Mouse (Mus musculus) spleen, postnatal 0 days (tissue): Measurements from ENCODE around the gene Spin2g. TPM values are rescaled to one million over a fixed set of nuclear protein-coding genes. Genes with fewer than 3 reads are reported as not detected.

Source experiments
- polyA plus RNA-seq: library from polyadenylated mRNA; unstranded; fragments of >200 nt; fragmentation: Nextera tagmentation; extraction: Ambion mirVana; gene quantifications from 2 replicates; pipeline ENCODE4 v1.2.1, GENCODE M21; 2015

Gene Spin2g
- not detected in 2 replicates for polyA plus RNA-seq

DNA sequence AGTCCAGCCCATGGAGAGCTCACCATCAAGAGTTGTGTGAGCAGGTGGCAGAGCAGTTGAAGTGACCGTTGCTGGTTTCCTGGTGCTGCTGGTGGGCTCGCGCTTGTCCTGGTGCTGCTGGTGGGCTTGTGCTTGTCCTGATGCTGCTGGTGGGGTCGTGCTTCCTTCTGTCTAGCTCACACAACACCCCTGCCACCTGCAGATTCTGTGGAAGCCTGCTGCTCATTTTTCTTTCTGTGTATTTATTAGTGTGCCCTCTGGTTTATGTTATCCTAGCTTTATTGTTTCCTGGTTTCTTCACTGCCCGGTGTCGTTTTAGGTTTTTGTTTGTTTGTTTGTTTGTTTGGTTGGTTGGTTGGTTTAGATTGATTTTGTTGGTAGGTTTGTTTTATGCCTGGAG lies at the start of gene Spin2g:
Spin2g (minus strand) TSS at position 101 of the 400 bp plus-strand sequence.

Other genes starting within 250 kb of the Spin2g start
- not detected in 2 replicates for gene Btbd35f9, start 77.2 kb downstream of the Spin2g start, polyA plus RNA-seq
- gene Btbd35f8, start 211.8 kb upstream of the Spin2g start, polyA plus RNA-seq, result not detected in 2 replicates